Mouse (Mus musculus) heart, embryonic 12.5 days (tissue): ENCODE data around the gene Izumo4. TPM values are rescaled to one million over a fixed set of nuclear protein-coding genes. Genes with fewer than 3 reads are reported as not detected.

Experiments
- ATAC-seq: fragments of 200-750 bp; cut with Nextera tagmentation; 2 replicates; pipeline ENCODE4 v1.8.0; 2017; ENCODE audit warnings: moderate TSS enrichment, moderate library complexity; ENCODE audit not compliant: insufficient number of reproducible peaks, low FRiP score
- H3K27ac ChIP-seq: fragments of 300-500 bp; sonication (generic); 2 replicates; pipeline ENCODE4 v1.5.1; 2016; ENCODE audit warnings: mild to moderate bottlenecking, moderate library complexity; ENCODE audit not compliant: poor library complexity, severe bottlenecking
- H3K27me3 ChIP-seq: fragments of 300-500 bp; sonication (generic); replicated peaks from 2 replicates; pipeline ENCODE4 v1.6.1; 2016; ENCODE audit warnings: mild to moderate bottlenecking, moderate library complexity
- H3K36me3 ChIP-seq: fragments of 300-500 bp; sonication (generic); 2 replicates; pipeline ENCODE4 v1.6.1; 2016; ENCODE audit warnings: mild to moderate bottlenecking, moderate library complexity
- H3K4me1 ChIP-seq: fragments of 300-500 bp; sonication (generic); replicated peaks from 2 replicates; pipeline ENCODE4 v1.6.1; 2016; ENCODE audit warnings: mild to moderate bottlenecking
- H3K4me2 ChIP-seq: fragments of 300-500 bp; sonication (generic); 2 replicates; pipeline ENCODE4 v1.6.1; 2016; ENCODE audit warnings: mild to moderate bottlenecking, moderate library complexity
- H3K4me3 ChIP-seq: fragments of 300-500 bp; sonication (generic); 2 replicates; pipeline ENCODE4 v1.5.1; 2016; ENCODE audit warnings: mild to moderate bottlenecking
- H3K9ac ChIP-seq: fragments of 300-500 bp; sonication (generic); 2 replicates; pipeline ENCODE4 v1.6.1; 2016; ENCODE audit warnings: mild to moderate bottlenecking, moderate library complexity
- H3K9me3 ChIP-seq: fragments of 300-500 bp; sonication (generic); replicated peaks from 2 replicates; pipeline ENCODE4 v1.6.1; 2016; ENCODE audit warnings: mild to moderate bottlenecking, moderate library complexity
- WGBS: fragments of 180-500 bp; shearing (Covaris S2); methylation state at CpG from one replicate; pipeline ENCODE4 v1.1.7; 2016; 5-methylcytosine and 5-hydroxymethylcytosine counted together
- polyA plus RNA-seq: library from polyadenylated mRNA; unstranded; fragments of >200 nt; fragmentation: Nextera tagmentation; extraction: Ambion mirVana; gene quantifications from 2 replicates; pipeline ENCODE4 v1.2.1, GENCODE M21; 2016

Izumo4 gene
- polyA plus RNA-seq, 1 experiment from 2014 or later: 18.4 TPM

- H3K4me3 ChIP-seq: peak overlapping the region; percentile 62
- H3K4me1 ChIP-seq: peaks cover 72% of the 10 kb centered on the region
- WGBS: 37% methylated on average over 4 of the region's 4 CpGs
- no peak for ATAC-seq
- peak overlapping the region; percentile 76; the same call in 1 of the 2 replicates for H3K9ac ChIP-seq
- no peaks in the 10 kb centered on the region for H3K9me3 ChIP-seq
- H3K4me2 ChIP-seq: peak overlapping the region; percentile 92
- H3K27ac ChIP-seq: no peak overlapping the region
- H3K36me3 ChIP-seq: peaks cover 9% of the 10 kb centered on the region
- no peaks in the 10 kb centered on the region for H3K27me3 ChIP-seq
These were observed 1.3 kb upstream of the Izumo4 start for GRCm38 (mm10) chr10:80700732-80701131.

DNA sequence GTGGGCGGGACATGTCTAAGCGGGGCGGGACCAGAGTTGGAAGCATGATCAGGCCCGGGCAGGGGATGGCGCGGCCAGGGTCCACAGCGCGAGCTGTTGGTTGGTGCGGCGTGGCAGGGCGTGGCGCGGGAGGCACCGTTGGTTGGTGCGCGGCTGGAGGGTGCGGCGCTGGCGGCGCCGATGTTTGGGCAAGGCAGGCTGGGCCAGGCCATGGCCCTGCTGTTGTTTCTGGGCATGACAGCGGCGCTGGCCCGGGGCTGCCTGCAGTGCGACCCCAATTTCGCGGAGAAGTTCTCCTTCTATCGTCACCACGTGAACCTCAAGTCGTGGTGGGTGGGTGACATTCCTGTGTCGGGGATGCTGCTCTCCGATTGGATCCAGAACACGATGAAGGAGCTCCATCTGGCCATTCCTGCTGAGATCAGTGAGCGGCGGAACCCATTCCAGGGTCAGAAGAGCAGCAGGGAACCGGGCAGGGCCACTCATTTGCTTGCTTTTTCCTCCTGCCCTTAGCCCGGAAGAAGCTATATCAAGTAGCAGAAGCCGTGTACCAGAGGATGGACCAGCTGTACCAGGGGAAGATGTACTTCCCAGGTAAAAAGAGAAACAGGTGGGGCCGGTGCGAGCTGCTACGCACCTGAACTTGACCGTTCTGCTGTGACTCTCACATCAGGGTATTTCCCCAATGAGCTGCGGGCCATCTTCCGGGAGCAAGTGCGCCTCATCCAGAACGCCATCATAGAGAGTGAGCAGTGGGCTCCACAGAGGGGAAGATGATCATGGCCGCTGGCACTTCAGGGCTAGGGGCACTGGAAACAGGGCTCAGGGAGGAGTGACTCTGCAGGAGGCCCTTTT is 779 bp downstream of the Izumo4 start:
- H3K4me3 ChIP-seq: peak overlapping the region; percentile 62
- peak overlapping the region; percentile 92 for H3K4me2 ChIP-seq
- peak; percentile 89 for ATAC-seq
- H3K36me3 ChIP-seq: peaks cover 30% of the 10 kb centered on the region
- WGBS: 2% methylated on average over 47 of the region's 47 CpGs
- peak overlapping the region; percentile 69 for H3K27ac ChIP-seq
- H3K4me1 ChIP-seq: peaks cover 64% of the 10 kb centered on the region
- peak overlapping the region; percentile 76 for H3K9ac ChIP-seq
- no peaks in the 10 kb centered on the region for H3K27me3 ChIP-seq
- no peaks in the 10 kb centered on the region for H3K9me3 ChIP-seq

GRCm38 (mm10) chr10:80703643-80704042 is 1.7 kb downstream of the Izumo4 start:
- no peak overlapping the region for H3K27ac ChIP-seq
- peaks cover 55% of the 10 kb centered on the region for H3K4me1 ChIP-seq
- peak overlapping the region; percentile 62 for H3K4me3 ChIP-seq
- peak overlapping the region; percentile 76 for H3K9ac ChIP-seq
- H3K9me3 ChIP-seq: no peaks in the 10 kb centered on the region
- no peak for ATAC-seq
- H3K4me2 ChIP-seq: peak overlapping the region; percentile 92
- WGBS: 84% methylated on average over 5 of the region's 5 CpGs
- no peaks in the 10 kb centered on the region for H3K27me3 ChIP-seq
- H3K36me3 ChIP-seq: peaks cover 36% of the 10 kb centered on the region

- 80% methylated on average over 5 of the region's 5 CpGs for WGBS
- Histone ChIP-seq H3K27me3 (no peaks in the 10 kb centered on the region), H3K4me3 (no peak overlapping the region), H3K4me2 (no peak overlapping the region), H3K27ac (no peak overlapping the region), H3K9me3 (no peaks in the 10 kb centered on the region), H3K9ac (peak overlapping the region; percentile 76; the same call in 1 of the 2 replicates), H3K36me3 (peaks cover 40% of the 10 kb centered on the region), H3K4me1 (peaks cover 52% of the 10 kb centered on the region)
- ATAC-seq: no peak
These were observed 2.4 kb downstream of the Izumo4 start for GRCm38 (mm10) chr10:80704418-80704817.

GRCm38 (mm10) chr10:80705033-80705432 is 3.0 kb downstream of the Izumo4 start:
- H3K9ac ChIP-seq: no peak overlapping the region
- no peaks in the 10 kb centered on the region for H3K27me3 ChIP-seq
- H3K4me1 ChIP-seq: peaks cover 49% of the 10 kb centered on the region
- H3K4me2 ChIP-seq: no peak overlapping the region
- no peak overlapping the region for H3K4me3 ChIP-seq
- no peak for ATAC-seq
- no peak overlapping the region for H3K27ac ChIP-seq
- WGBS: 59% methylated on average over 3 of the region's 3 CpGs
- H3K36me3 ChIP-seq: peaks cover 46% of the 10 kb centered on the region
- H3K9me3 ChIP-seq: no peaks in the 10 kb centered on the region

DNA sequence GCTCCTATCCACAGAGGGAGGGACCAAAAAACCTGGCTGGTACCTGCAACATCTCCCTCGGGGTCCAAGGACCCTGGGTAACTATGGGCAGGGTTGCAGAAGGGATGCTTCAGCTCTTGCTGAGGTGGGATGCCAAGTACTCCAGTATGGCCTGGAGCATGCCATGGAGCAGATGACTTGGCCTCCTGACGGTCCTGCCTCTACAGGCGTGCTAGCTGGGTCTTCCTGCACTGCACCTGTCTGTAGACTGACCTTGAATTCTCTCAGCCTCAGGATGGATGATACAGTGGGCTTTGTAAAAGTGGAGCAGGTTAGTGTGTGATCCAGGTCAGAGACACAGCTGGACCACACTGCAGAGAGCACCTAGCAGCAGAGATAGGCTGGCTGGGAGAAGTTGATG is 3.5 kb downstream of the Izumo4 start:
- H3K9ac ChIP-seq: no peak overlapping the region
- H3K4me3 ChIP-seq: no peak overlapping the region
- ATAC-seq: no peak
- H3K36me3 ChIP-seq: peaks cover 51% of the 10 kb centered on the region
- H3K27ac ChIP-seq: no peak overlapping the region
- no peaks in the 10 kb centered on the region for H3K9me3 ChIP-seq
- H3K4me1 ChIP-seq: peaks cover 44% of the 10 kb centered on the region
- no peak overlapping the region for H3K4me2 ChIP-seq
- H3K27me3 ChIP-seq: no peaks in the 10 kb centered on the region
- WGBS: 71% methylated on average over 3 of the region's 3 CpGs

GRCm38 (mm10) chr10:80710834-80711233 is 8.8 kb downstream of the Izumo4 start:
- Histone ChIP-seq H3K4me1 (peaks cover 8% of the 10 kb centered on the region), H3K4me3 (no peak overlapping the region), H3K9me3 (no peaks in the 10 kb centered on the region), H3K27ac (no peak overlapping the region), H3K27me3 (no peaks in the 10 kb centered on the region), H3K4me2 (no peak overlapping the region), H3K9ac (no peak overlapping the region), H3K36me3 (peaks cover 99% of the 10 kb centered on the region)
- 81% methylated on average over 3 of the region's 3 CpGs for WGBS
- ATAC-seq: no peak

GRCm38 (mm10) chr10:80717281-80717680 is 15.3 kb downstream of the Izumo4 start:
- H3K27ac ChIP-seq: no peak overlapping the region
- H3K4me1 ChIP-seq: no peaks in the 10 kb centered on the region
- H3K9me3 ChIP-seq: no peaks in the 10 kb centered on the region
- no peak for ATAC-seq
- H3K36me3 ChIP-seq: peaks cover 98% of the 10 kb centered on the region
- no peak overlapping the region for H3K4me3 ChIP-seq
- WGBS: 75% methylated on average over 1 of the region's 1 CpGs
- H3K9ac ChIP-seq: no peak overlapping the region
- no peaks in the 10 kb centered on the region for H3K27me3 ChIP-seq
- H3K4me2 ChIP-seq: no peak overlapping the region

- no peak for ATAC-seq
- H3K9ac ChIP-seq: no peak overlapping the region
- peaks cover 10% of the 10 kb centered on the region; the same call in 1 of the 2 replicates for H3K4me1 ChIP-seq
- no peak overlapping the region for H3K4me3 ChIP-seq
- H3K27me3 ChIP-seq: no peaks in the 10 kb centered on the region
- peaks cover 95% of the 10 kb centered on the region for H3K36me3 ChIP-seq
- WGBS: 83% methylated on average over 5 of the region's 5 CpGs
- H3K4me2 ChIP-seq: no peak overlapping the region
- H3K27ac ChIP-seq: no peak overlapping the region
- H3K9me3 ChIP-seq: no peaks in the 10 kb centered on the region
These were observed 25.6 kb downstream of the Izumo4 start for GRCm38 (mm10) chr10:80727369-80728127.

GRCm38 (mm10) chr10:80732611-80733101 is 30.7 kb downstream of the Izumo4 start:
- no peak for ATAC-seq
- peaks cover 77% of the 10 kb centered on the region for H3K36me3 ChIP-seq
- 79% methylated on average over 6 of the region's 6 CpGs for WGBS
- H3K9ac ChIP-seq: no peak overlapping the region
- no peak overlapping the region for H3K4me3 ChIP-seq
- H3K4me2 ChIP-seq: no peak overlapping the region
- no peaks in the 10 kb centered on the region for H3K27me3 ChIP-seq
- peaks cover 36% of the 10 kb centered on the region for H3K4me1 ChIP-seq
- H3K27ac ChIP-seq: no peak overlapping the region
- no peaks in the 10 kb centered on the region for H3K9me3 ChIP-seq

GRCm38 (mm10) chr10:80736731-80737130 is 34.7 kb downstream of the Izumo4 start:
- no peak for ATAC-seq
- Histone ChIP-seq H3K27ac (no peak overlapping the region), H3K9ac (no peak overlapping the region), H3K4me3 (no peak overlapping the region), H3K36me3 (peaks cover 44% of the 10 kb centered on the region), H3K27me3 (no peaks in the 10 kb centered on the region), H3K4me1 (peaks cover 51% of the 10 kb centered on the region), H3K4me2 (no peak overlapping the region), H3K9me3 (no peaks in the 10 kb centered on the region)
- 50% methylated on average over 5 of the region's 5 CpGs for WGBS
